Mouse (Mus musculus) lung, postnatal 4 days (tissue): ENCODE measurements around the gene Baiap3.

Source experiments
- DNase-seq, 2 experiments: peaks; one replicate each; pipeline ENCODE4 v3.0.0; 2021

The Baiap3 gene

GRCm38 (mm10) chr17:25202401-25202800 lies 53.8 kb downstream of the Baiap3 start:
- no peak for DNase-seq
